Mouse (Mus musculus): ENCODE results near the gene Tmem237. TPM values are rescaled to one million over a fixed set of nuclear protein-coding genes. Genes with fewer than 3 reads are reported as not detected.

The Tmem237 gene
- polyA plus RNA-seq, 1 experiment from 2014 or later, result 36.5 TPM

- Histone ChIP-seq H3K27ac (no peak overlapping the region), H3K36me3 (no peaks in the 10 kb centered on the region), H3K27me3 (ENCODE audit: low read depth, poor library complexity, severe bottlenecking) (no peaks in the 10 kb centered on the region), H3K4me1 (no peaks in the 10 kb centered on the region), H3K4me3 (no peak overlapping the region), H3K9me3 (replicated peaks) (no peaks in the 10 kb centered on the region)
- DNase-seq (ENCODE audit: low spot score), result no peak
- 52% methylated on average over 3 of the region's 3 CpGs for WGBS
Measured at GRCm38 (mm10) chr1:59063697-59064096, 56.5 kb downstream of the Tmem237 start.

GRCm38 (mm10) chr1:59056955-59057354, 63.3 kb downstream of the Tmem237 start:
- H3K4me1 ChIP-seq, result no peaks in the 10 kb centered on the region
- no peak overlapping the region for H3K27ac ChIP-seq
- no peaks in the 10 kb centered on the region for H3K36me3 ChIP-seq
- no peak overlapping the region for H3K4me3 ChIP-seq
- 68% methylated on average over 2 of the region's 2 CpGs for WGBS
- no peaks in the 10 kb centered on the region for H3K9me3 ChIP-seq (replicated peaks)
- DNase-seq (ENCODE audit: low spot score), result no peak
- H3K27me3 ChIP-seq (ENCODE audit: low read depth, poor library complexity, severe bottlenecking), result no peaks in the 10 kb centered on the region

DNA sequence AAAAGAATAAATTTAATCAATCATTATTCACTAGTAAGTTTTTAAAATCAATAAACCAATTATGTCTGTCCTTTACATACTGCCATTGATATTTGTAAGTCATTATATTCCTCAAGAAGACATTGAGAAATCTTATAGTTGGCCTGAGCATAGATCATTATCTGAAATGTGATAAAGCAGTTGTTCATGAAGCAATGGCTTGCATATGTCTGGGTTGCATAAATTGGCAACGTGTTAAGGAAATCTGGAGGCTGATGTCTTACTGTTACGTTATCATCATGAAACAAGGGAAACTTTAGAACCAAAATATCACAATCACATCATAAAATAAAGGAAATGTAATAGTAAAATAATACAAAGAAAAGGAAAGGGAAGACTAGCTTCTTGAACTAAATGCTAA, 68.9 kb downstream of the Tmem237 start:
- Histone ChIP-seq H3K27me3 (ENCODE audit: low read depth, poor library complexity, severe bottlenecking) (no peaks in the 10 kb centered on the region), H3K4me3 (no peak overlapping the region), H3K36me3 (no peaks in the 10 kb centered on the region), H3K4me1 (no peaks in the 10 kb centered on the region), H3K9me3 (replicated peaks) (no peaks in the 10 kb centered on the region), H3K27ac (no peak overlapping the region)
- DNase-seq (ENCODE audit: low spot score), result no peak
- WGBS, result 84% methylated on average over 2 of the region's 2 CpGs

Other genes with a start within 250 kb of the Tmem237 start
- 7.5 and 9.3 TPM in 2 replicates for gene Trak2, start 147.0 kb downstream of the Tmem237 start, polyA plus RNA-seq (2016; fragmentation: Nextera tagmentation; extraction: Ambion mirVana)
- 19.1 and 20.2 TPM in 2 replicates for gene Stradb, start 146.9 kb downstream of the Tmem237 start, polyA plus RNA-seq (2016; fragmentation: Nextera tagmentation; extraction: Ambion mirVana)
- gene C2cd6, start 25.5 kb downstream of the Tmem237 start, polyA plus RNA-seq (2016; fragmentation: Nextera tagmentation; extraction: Ambion mirVana), result not detected in 2 replicates
- gene Mpp4, start 43.0 kb upstream of the Tmem237 start, polyA plus RNA-seq (2016; fragmentation: Nextera tagmentation; extraction: Ambion mirVana), result 0.20 and 0.35 TPM in 2 replicates
- 11.0 and 13.2 TPM in 2 replicates for gene Als2, start 116.8 kb upstream of the Tmem237 start, polyA plus RNA-seq (2016; fragmentation: Nextera tagmentation; extraction: Ambion mirVana)
- gene Cdk15, start 136.5 kb upstream of the Tmem237 start, polyA plus RNA-seq (2016; fragmentation: Nextera tagmentation; extraction: Ambion mirVana), result 0.08 and 0.26 TPM in 2 replicates

All from limb, embryonic 10.5 days (tissue).